Mouse (Mus musculus) T-helper 1 cell (primary cell): ENCODE measurements around the gene Prune2.

Source experiments
- in situ Hi-C: fragments of 300-600 bp; cut with MboI, MseI; formaldehyde crosslinking; loops from one replicate; pipeline ENCODE4 v1.15.1; 2025; ENCODE audit warnings: high pct_unique_total_duplicates

Prune2 gene

GRCm38 (mm10) chr19:17255511-17255910 lies 299.6 kb downstream of the Prune2 start:
- in situ Hi-C loops, result no loop called here

- in situ Hi-C loops, result no loop called here
These were observed 300.5 kb downstream of the Prune2 start for GRCm38 (mm10) chr19:17256388-17256787.

- in situ Hi-C loops, result no loop called here
These were observed 300.9 kb downstream of the Prune2 start for GRCm38 (mm10) chr19:17256867-17257266.

- in situ Hi-C loops, result loop anchor here (5.0 kb wide), 1 partner anchor 1484 kb away; the partner anchor contains the start of gene Trpm6
These were observed 307.3 kb downstream of the Prune2 start for GRCm38 (mm10) chr19:17263181-17263580.

GRCm38 (mm10) chr19:17263679-17264370 lies 307.9 kb downstream of the Prune2 start:
- in situ Hi-C loops, result loop anchor here (5.0 kb wide), 1 partner anchor 1483 kb away; the partner anchor contains the start of gene Trpm6

- in situ Hi-C loops, result loop anchor here (5.0 kb wide), 2 partner anchors 118 to 1483 kb away; partner anchors contain the start of gene Trpm6
These were observed 308.7 kb downstream of the Prune2 start for GRCm38 (mm10) chr19:17264481-17265196.

- in situ Hi-C loops, result loop anchor here (5.0 kb wide), 1 partner anchor 114 kb away; no protein-coding TSS in a partner anchor
These were observed 312.8 kb downstream of the Prune2 start for GRCm38 (mm10) chr19:17268669-17269068.

GRCm38 (mm10) chr19:17271179-17271622 lies 315.3 kb downstream of the Prune2 start:
- in situ Hi-C loops, result no loop called here

GRCm38 (mm10) chr19:17272988-17273387 lies 317.1 kb downstream of the Prune2 start:
- in situ Hi-C loops, result no loop called here
